21 mouse cellular contexts compared by ENCODE assay signal in the genomic region with DNA sequence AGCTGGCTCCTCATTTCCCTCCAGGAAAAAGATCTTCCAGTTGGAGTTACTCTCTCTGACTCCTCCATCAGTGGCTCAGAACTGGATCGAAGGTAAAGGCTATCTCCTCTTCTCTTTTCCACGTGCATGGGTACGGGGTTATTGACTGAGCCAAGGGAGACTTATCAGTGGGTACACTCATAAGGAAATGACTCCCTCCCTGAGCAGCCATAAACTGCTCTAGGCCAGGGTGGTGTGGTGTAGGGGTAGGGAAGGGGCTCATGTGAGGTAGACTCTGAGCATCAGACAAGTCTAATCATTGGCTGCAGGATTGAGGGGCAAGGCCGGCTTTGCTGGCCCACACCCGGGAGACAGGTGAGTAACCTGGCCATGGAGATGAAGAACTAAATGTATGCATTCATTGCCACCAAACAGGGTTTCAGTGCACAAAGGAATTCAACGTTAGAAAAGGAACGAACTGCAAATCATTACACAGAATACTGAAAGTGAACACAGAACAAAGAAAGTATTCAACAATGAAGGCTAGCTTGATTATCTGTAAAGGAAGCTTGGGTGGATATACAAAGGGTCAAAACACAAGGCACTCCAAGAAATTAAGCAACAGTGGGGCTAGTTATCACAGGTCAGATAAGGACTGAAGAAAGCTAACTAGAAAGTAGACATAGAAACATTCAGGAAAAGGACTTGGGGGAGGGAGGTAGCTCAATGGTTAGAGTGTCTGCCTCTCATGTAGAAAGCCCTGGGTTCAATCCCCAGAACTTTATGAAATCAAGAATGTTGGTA. TPM values are rescaled to one million over a fixed set of nuclear protein-coding genes. Genes with fewer than 3 reads are reported as not detected.
DNase-seq lines count a peak whose midpoint lies in the region; ATAC-seq and TF ChIP-seq lines count a peak whose summit lies in the region.
"Had no signal": no experiment of that assay in that cellular context is flagged by ENCODE, and none has a peak within 500 bp of the region (broad histone marks: within the 10 kb centered on the region; RNA-seq: fewer than 3 reads in every experiment).

No protein-coding gene starts in this region.

- intact Hi-C loops in left cerebral cortex, postnatal 25 days (cut with DNase I), result no loop called here

- TF ChIP-seq CTCF in testis, adult 2 months (IDR thresholded peaks at IDR 0.05; ENCODE audit: control insufficient read depth, insufficient read depth, insufficient replicate concordance, low read depth, low read length), result no peak
- no peak for TF ChIP-seq CTCF in stomach, postnatal 0 days (IDR thresholded peaks at IDR 0.05; ENCODE audit: low read depth)

- peaks cover 6% of the 10 kb centered on the region for H3K4me1 ChIP-seq in testis, adult 2 months (ENCODE audit: control insufficient read depth, insufficient read depth, low read length)
- no peaks in the 10 kb centered on the region for H3K4me1 ChIP-seq in intestine, embryonic 15.5 days (replicated peaks)
- H3K4me1 ChIP-seq in stomach, embryonic 14.5 days (ENCODE audit: control insufficient read depth, insufficient read depth, low read length), result no peaks in the 10 kb centered on the region
- no peaks in the 10 kb centered on the region for H3K4me1 ChIP-seq in stomach, postnatal 0 days (replicated peaks; ENCODE audit: control insufficient read depth, insufficient read depth)
- H3K4me1 ChIP-seq: embryonic facial prominence, embryonic 12.5 days; embryonic facial prominence, embryonic 15.5 days; forebrain, embryonic 12.5 days; forebrain, embryonic 15.5 days; heart, embryonic 10.5 days; hindbrain, embryonic 12.5 days; hindbrain, embryonic 15.5 days had no signal

- H3K4me2 ChIP-seq in intestine, embryonic 15.5 days (replicated peaks), result no peak overlapping the region
- no peak overlapping the region for H3K4me2 ChIP-seq in stomach, embryonic 14.5 days (replicated peaks; ENCODE audit: low read depth, low read length)
- no peak overlapping the region for H3K4me2 ChIP-seq in stomach, postnatal 0 days (replicated peaks; ENCODE audit: low read depth)
- H3K4me2 ChIP-seq: embryonic facial prominence, embryonic 12.5 days; embryonic facial prominence, embryonic 15.5 days; forebrain, embryonic 12.5 days; forebrain, embryonic 15.5 days; hindbrain, embryonic 12.5 days; hindbrain, embryonic 15.5 days had no signal

- no peaks in the 10 kb centered on the region for H3K36me3 ChIP-seq in testis, adult 2 months (ENCODE audit: control insufficient read depth, insufficient read depth, low read length)
- 0 out of 2 replicates have a peak, but pooled peaks cover 2% of the 10 kb centered on the region for H3K36me3 ChIP-seq in intestine, embryonic 15.5 days
- peaks cover 6% of the 10 kb centered on the region; the same call in 1 of the 2 replicates for H3K36me3 ChIP-seq in stomach, embryonic 14.5 days (ENCODE audit: control insufficient read depth, insufficient read depth, low read length)
- H3K36me3 ChIP-seq in stomach, postnatal 0 days (ENCODE audit: control insufficient read depth, insufficient read depth, low read length), result no peaks in the 10 kb centered on the region

- no peak overlapping the region for H3K4me3 ChIP-seq in testis, adult 2 months (ENCODE audit: control insufficient read depth, low read depth, low read length)
- no peak overlapping the region for H3K4me3 ChIP-seq in intestine, embryonic 15.5 days (replicated peaks)
- H3K4me3 ChIP-seq in stomach, embryonic 14.5 days (ENCODE audit: low read depth, low read length), result no peak overlapping the region
- H3K4me3 ChIP-seq in stomach, postnatal 0 days (ENCODE audit: low read depth, low read length), result no peak overlapping the region
- H3K4me3 ChIP-seq: embryonic facial prominence, embryonic 12.5 days; embryonic facial prominence, embryonic 15.5 days; forebrain, embryonic 12.5 days; forebrain, embryonic 15.5 days; heart, adult 2 months; heart, embryonic 10.5 days; hindbrain, embryonic 12.5 days; hindbrain, embryonic 15.5 days had no signal

- 60% methylated on average over 7 of the region's 7 CpGs for WGBS in intestine, embryonic 15.5 days
- 75% methylated on average over 7 of the region's 7 CpGs for WGBS in stomach, embryonic 14.5 days
- WGBS in stomach, postnatal 0 days, result 63% methylated on average over 7 of the region's 7 CpGs

- H3K9me3 ChIP-seq in intestine, embryonic 15.5 days, result no peaks in the 10 kb centered on the region
- H3K9me3 ChIP-seq in stomach, embryonic 14.5 days (ENCODE audit: control insufficient read depth, low read depth, low read length), result no peaks in the 10 kb centered on the region
- no peaks in the 10 kb centered on the region for H3K9me3 ChIP-seq in stomach, postnatal 0 days (ENCODE audit: control insufficient read depth, low read length)
- H3K9me3 ChIP-seq: embryonic facial prominence, embryonic 12.5 days; embryonic facial prominence, embryonic 15.5 days; forebrain, embryonic 12.5 days; forebrain, embryonic 15.5 days; heart, embryonic 10.5 days; hindbrain, embryonic 12.5 days; hindbrain, embryonic 15.5 days had no signal

- no peak overlapping the region for H3K9ac ChIP-seq in intestine, embryonic 15.5 days
- H3K9ac ChIP-seq in stomach, embryonic 14.5 days (replicated peaks; ENCODE audit: low read depth, low read length), result no peak overlapping the region
- H3K9ac ChIP-seq in stomach, postnatal 0 days (ENCODE audit: low read length), result no peak overlapping the region
- H3K9ac ChIP-seq: embryonic facial prominence, embryonic 12.5 days; embryonic facial prominence, embryonic 15.5 days; forebrain, embryonic 12.5 days; forebrain, embryonic 15.5 days; hindbrain, embryonic 12.5 days; hindbrain, embryonic 15.5 days had no signal

- peak; percentile 94 for ATAC-seq in intestine, embryonic 15.5 days
- ATAC-seq in stomach, embryonic 14.5 days (ENCODE audit: insufficient number of reproducible peaks, insufficient read depth, low FRiP score, low read depth), result 0 out of 2 replicates have a peak, but pooled peaks have one; percentile 53
- ATAC-seq in stomach, postnatal 0 days (ENCODE audit: low FRiP score, low TSS enrichment), result peak; percentile 86
- no peak for ATAC-seq in granulocyte monocyte progenitor cell, adult 5-6 weeks (replicated peaks; ENCODE audit: poor library complexity, severe bottlenecking)
- ATAC-seq: forebrain, embryonic 15.5 days; Patski had no signal

- no peak for DNase-seq in testis, postnatal 14 days (ENCODE audit: low spot score)
- no peak for DNase-seq in stomach, postnatal 0 days (ENCODE audit: low spot score)
- no peak for DNase-seq in left cerebral cortex, postnatal 25 days (ENCODE audit: low spot score in 2 of 2)
- no peak for DNase-seq in layer of hippocampus, postnatal 36 days
- DNase-seq: adrenal gland, postnatal 10 days; adrenal gland, postnatal 36 days; cerebellum, adult 9-11 months; gastrocnemius, postnatal 25 days; heart, adult 2 months had no signal

- H3K27me3 ChIP-seq in testis, adult 2 months (ENCODE audit: control insufficient read depth, insufficient read depth, low read length), result no peaks in the 10 kb centered on the region
- H3K27me3 ChIP-seq in intestine, embryonic 15.5 days (replicated peaks), result no peaks in the 10 kb centered on the region
- H3K27me3 ChIP-seq in stomach, embryonic 14.5 days (ENCODE audit: control insufficient read depth, insufficient read depth, low read length), result no peaks in the 10 kb centered on the region
- no peaks in the 10 kb centered on the region for H3K27me3 ChIP-seq in stomach, postnatal 0 days (ENCODE audit: control insufficient read depth, insufficient read depth, low read length)
- H3K27me3 ChIP-seq: embryonic facial prominence, embryonic 12.5 days; embryonic facial prominence, embryonic 15.5 days; forebrain, embryonic 12.5 days; forebrain, embryonic 15.5 days; hindbrain, embryonic 12.5 days; hindbrain, embryonic 15.5 days; Patski had no signal

- no peak for TF ChIP-seq EP300 in stomach, postnatal 0 days (optimal IDR thresholded peaks at IDR 0.05)

- peak overlapping the region; percentile 55; the same call in 1 of the 2 replicates for H3K27ac ChIP-seq in testis, adult 2 months (ENCODE audit: control insufficient read depth, insufficient read depth, low read depth, low read length)
- no peak overlapping the region for H3K27ac ChIP-seq in intestine, embryonic 15.5 days
- H3K27ac ChIP-seq in stomach, embryonic 14.5 days (ENCODE audit: low read length), result no peak overlapping the region
- no peak overlapping the region for H3K27ac ChIP-seq in stomach, postnatal 0 days (replicated peaks)
- H3K27ac ChIP-seq: embryonic facial prominence, embryonic 12.5 days; embryonic facial prominence, embryonic 15.5 days; forebrain, embryonic 12.5 days; forebrain, embryonic 15.5 days; heart, adult 2 months; heart, embryonic 10.5 days; hindbrain, embryonic 12.5 days; hindbrain, embryonic 15.5 days had no signal

- TF ChIP-seq POLR2A in testis, adult 2 months (IDR thresholded peaks at IDR 0.05; ENCODE audit: control insufficient read depth, low read depth, low read length), result no peak

RNA-seq across cellular contexts. Expression of gene Mthfd2, which starts 25.1 kb away (rescaled TPM):
- polyA plus RNA-seq in testis, adult 2 months (2012; rRNA removed), result 13.9 and 15.4 TPM in 2 replicates
- 38.4 and 42.0 TPM in 2 replicates for polyA plus RNA-seq in intestine, embryonic 15.5 days (2015; fragmentation: Nextera tagmentation; extraction: Ambion mirVana)
- polyA plus RNA-seq in stomach, embryonic 14.5 days (2014; fragmentation: Nextera tagmentation; extraction: Ambion mirVana), result 32.4 and 34.3 TPM in 2 replicates
- polyA plus RNA-seq in stomach, postnatal 0 days (2015; fragmentation: Nextera tagmentation; extraction: Ambion mirVana), result 21.1 and 23.0 TPM in 2 replicates
- 1 to 10 TPM; 5.0 to 6.3 TPM for total RNA-seq in left cerebral cortex, postnatal 25 days (2021)
- total RNA-seq in granulocyte monocyte progenitor cell, adult 5-6 weeks (2014; fragmentation: Nextera tagmentation), result 20.8 and 48.1 TPM in 2 replicates
- 31.7 and 35.6 TPM in 2 replicates for total RNA-seq in granulocyte monocyte progenitor cell, adult 5-6 weeks (2017)
- 1 to 10 TPM; 6.1 to 6.7 TPM for total RNA-seq in layer of hippocampus, postnatal 36 days (2021)

RNA-seq across cellular contexts. Expression of gene Mob1a, which starts 25.2 kb away (rescaled TPM):
- 9.4 and 12.2 TPM in 2 replicates for polyA plus RNA-seq in testis, adult 2 months (2012; rRNA removed)
- 56.7 and 63.9 TPM in 2 replicates for polyA plus RNA-seq in intestine, embryonic 15.5 days (2015; fragmentation: Nextera tagmentation; extraction: Ambion mirVana)
- polyA plus RNA-seq in stomach, embryonic 14.5 days (2014; fragmentation: Nextera tagmentation; extraction: Ambion mirVana), result 78.5 and 81.2 TPM in 2 replicates
- polyA plus RNA-seq in stomach, postnatal 0 days (2015; fragmentation: Nextera tagmentation; extraction: Ambion mirVana), result 31.0 and 32.5 TPM in 2 replicates
- 10 to 100 TPM; 20.0 to 20.2 TPM for total RNA-seq in left cerebral cortex, postnatal 25 days (2021)
- total RNA-seq in granulocyte monocyte progenitor cell, adult 5-6 weeks (2014; fragmentation: Nextera tagmentation), result 75.2 and 76.6 TPM in 2 replicates
- 134 and 144 TPM in 2 replicates for total RNA-seq in granulocyte monocyte progenitor cell, adult 5-6 weeks (2017)
- 10 to 100 TPM; 21.6 to 21.7 TPM for total RNA-seq in layer of hippocampus, postnatal 36 days (2021)

RNA-seq across cellular contexts. Expression of gene Bola3, which starts 48.3 kb away (rescaled TPM):
- polyA plus RNA-seq in testis, adult 2 months (2012; rRNA removed), result 64.3 and 68.3 TPM in 2 replicates
- polyA plus RNA-seq in intestine, embryonic 15.5 days (2015; fragmentation: Nextera tagmentation; extraction: Ambion mirVana), result 183 and 188 TPM in 2 replicates
- 118 and 123 TPM in 2 replicates for polyA plus RNA-seq in stomach, embryonic 14.5 days (2014; fragmentation: Nextera tagmentation; extraction: Ambion mirVana)
- 156 and 162 TPM in 2 replicates for polyA plus RNA-seq in stomach, postnatal 0 days (2015; fragmentation: Nextera tagmentation; extraction: Ambion mirVana)
- total RNA-seq in left cerebral cortex, postnatal 25 days (2021), result 10 to 100 TPM; 52.3 to 56.5 TPM
- total RNA-seq in granulocyte monocyte progenitor cell, adult 5-6 weeks (2014; fragmentation: Nextera tagmentation), result 76.1 and 91.2 TPM in 2 replicates
- 53.4 and 67.8 TPM in 2 replicates for total RNA-seq in granulocyte monocyte progenitor cell, adult 5-6 weeks (2017)
- 10 to 100 TPM; 51.1 to 55.5 TPM for total RNA-seq in layer of hippocampus, postnatal 36 days (2021)
